Mouse (Mus musculus) intestine, embryonic 15.5 days (tissue): Measurements from ENCODE around the gene Gm20906. TPM values are rescaled to one million over a fixed set of nuclear protein-coding genes. Genes with fewer than 3 reads are reported as not detected.
"Not testable (repeated sequence)": the region's sequence is repeated elsewhere in the genome, so short reads cannot be mapped to it uniquely, and the experiment has no call there.

Experiments used
- ATAC-seq: fragments of 200-750 bp; cut with Nextera tagmentation; 2 replicates; pipeline ENCODE4 v1.8.0; 2017; ENCODE audit warnings: moderate TSS enrichment, moderate library complexity
- H3K27ac ChIP-seq: fragments of 300-500 bp; sonication (generic); 2 replicates; pipeline ENCODE4 v1.5.1; 2015; ENCODE audit warnings: mild to moderate bottlenecking, inconsistent platforms
- H3K27me3 ChIP-seq: fragments of 300-500 bp; sonication (generic); replicated peaks from 2 replicates; pipeline ENCODE4 v1.6.1; 2015; ENCODE audit warnings: inconsistent platforms
- H3K36me3 ChIP-seq: fragments of 300-500 bp; sonication (generic); 2 replicates; pipeline ENCODE4 v1.6.1; 2015; ENCODE audit warnings: inconsistent platforms
- H3K4me1 ChIP-seq: fragments of 300-500 bp; sonication (generic); replicated peaks from 2 replicates; pipeline ENCODE4 v1.6.1; 2015; ENCODE audit warnings: inconsistent platforms
- H3K4me2 ChIP-seq: fragments of 300-500 bp; sonication (generic); replicated peaks from 2 replicates; pipeline ENCODE4 v1.6.1; 2015; ENCODE audit warnings: mild to moderate bottlenecking, inconsistent platforms
- H3K4me3 ChIP-seq: fragments of 300-500 bp; sonication (generic); replicated peaks from 2 replicates; pipeline ENCODE4 v1.5.1; 2015; ENCODE audit warnings: inconsistent platforms
- H3K9ac ChIP-seq: fragments of 300-500 bp; sonication (generic); 2 replicates; pipeline ENCODE4 v1.6.1; 2015; ENCODE audit warnings: inconsistent platforms
- H3K9me3 ChIP-seq: fragments of 300-500 bp; sonication (generic); 2 replicates; pipeline ENCODE4 v1.6.1; 2016; ENCODE audit warnings: inconsistent platforms
- WGBS: fragments of 180-500 bp; shearing (Covaris S2); methylation state at CpG from one replicate; pipeline ENCODE4 v1.1.7; 2015; 5-methylcytosine and 5-hydroxymethylcytosine counted together
- polyA plus RNA-seq: library from polyadenylated mRNA; unstranded; fragments of >200 nt; fragmentation: Nextera tagmentation; extraction: Ambion mirVana; gene quantifications from 2 replicates; pipeline ENCODE4 v1.2.1, GENCODE M21; 2015

Gm20906 gene
- not detected in 2 replicates for polyA plus RNA-seq

DNA sequence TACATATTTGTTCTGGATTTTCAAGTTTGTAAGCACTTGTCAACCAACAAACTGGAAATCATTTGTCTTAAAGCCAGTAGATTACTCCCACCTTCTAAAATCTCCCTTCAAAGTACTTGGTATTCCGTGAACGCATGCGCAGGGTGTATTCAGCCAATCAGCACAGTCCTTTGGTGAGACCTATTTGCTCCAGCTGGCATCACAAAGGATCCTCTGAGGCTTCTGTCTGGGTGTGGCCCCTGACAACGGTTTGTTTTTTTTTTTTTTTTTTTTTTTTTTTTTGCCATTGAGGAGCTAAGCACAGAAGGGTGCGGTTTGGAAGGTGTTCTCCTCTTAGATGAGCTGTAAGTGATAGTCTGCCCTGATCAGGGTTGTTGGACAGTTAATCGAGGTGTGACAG lies at the start of gene Gm20906:
Gm20906 (plus strand) TSS at position 301 of the 400 bp plus-strand sequence.
- not testable (repeated sequence) for H3K9ac ChIP-seq, H3K36me3 ChIP-seq, H3K4me1 ChIP-seq, H3K27ac ChIP-seq, ATAC-seq, H3K9me3 ChIP-seq, H3K4me2 ChIP-seq, H3K4me3 ChIP-seq, H3K27me3 ChIP-seq
- no CpG with 5 or more reads among the region's 6 CpGs for WGBS
